Comparison of ENCODE assay signal across 8 mouse cellular contexts in the genomic region with DNA sequence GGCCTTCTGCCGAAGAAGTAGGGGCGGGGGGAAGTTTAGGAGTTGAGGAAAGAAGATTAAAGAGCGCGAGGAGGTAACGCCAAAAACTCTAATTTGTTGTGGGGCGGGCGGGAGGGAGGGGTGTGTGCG. TPM values are rescaled to one million over a fixed set of nuclear protein-coding genes. Genes with fewer than 3 reads are reported as not detected.
A peak's percentile ranks its signal among the peaks of the same experiment; 100 is the strongest.
DNase-seq lines count a peak whose midpoint lies in the region; ATAC-seq and TF ChIP-seq lines count a peak whose summit lies in the region.

TSS of gene Zbtb20 (plus strand) at position 30 of the 129 bp plus-strand sequence.

- no peak for TF ChIP-seq CTCF in Patski (IDR thresholded peaks at IDR 0.05)
- no peak for TF ChIP-seq CTCF in hindbrain, postnatal 0 days (IDR thresholded peaks at IDR 0.05; ENCODE audit: low read depth)

- no peaks in the 10 kb centered on the region for H3K9me3 ChIP-seq in hindbrain, postnatal 0 days (ENCODE audit: low read length)
- H3K9me3 ChIP-seq in midbrain, embryonic 11.5 days (ENCODE audit: control insufficient read depth, low read length), result no peaks in the 10 kb centered on the region

- in situ Hi-C loops in Patski (cut with MboI; ENCODE audit: low pct_unique_long_range_greater_than_20kb), result no loop called here

- CTCF ChIA-PET in Patski (lab: Charles Lee), result interaction anchor here (2.1 kb wide), 1 partner anchor 10 kb away, joined by 7 read pairs; no protein-coding TSS in a partner anchor

- H3K9ac ChIP-seq in hindbrain, postnatal 0 days (replicated peaks; ENCODE audit: low read length), result peak within 1 kb of the TSS; percentile 64
- peak within 1 kb of the TSS; percentile 73 for H3K9ac ChIP-seq in midbrain, embryonic 11.5 days (ENCODE audit: low read length)

- peak within 1 kb of the TSS; percentile 61 for H3K4me3 ChIP-seq in hindbrain, postnatal 0 days (ENCODE audit: low read length)
- peak within 1 kb of the TSS; percentile 60 for H3K4me3 ChIP-seq in midbrain, embryonic 11.5 days (ENCODE audit: low read depth, low read length)

- DNase-seq in heart, adult 18-20 months, result no peak
- DNase-seq in heart, adult 11 months, result no peak
- no peak for DNase-seq in Patski (ENCODE audit: low read depth, low spot score)
- DNase-seq in gastrocnemius, adult 18-20 months (ENCODE audit: low spot score), result no peak
- no peak for DNase-seq in hindbrain, postnatal 0 days (ENCODE audit: low spot score)
- DNase-seq in midbrain, embryonic 11.5 days (ENCODE audit: low spot score, missing footprints), result no peak
- DNase-seq in right cerebral cortex, postnatal 25 days, result no peak
- DNase-seq in cerebellum, adult 18-20 months, result no peak

- peak within 1 kb of the TSS; percentile 82 for H3K4me2 ChIP-seq in hindbrain, postnatal 0 days (ENCODE audit: low read depth, low read length)
- peak within 1 kb of the TSS; percentile 58 for H3K4me2 ChIP-seq in midbrain, embryonic 11.5 days

- POLR2A ChIA-PET in Patski (lab: Charles Lee), result interaction anchor here (0.7 kb wide), 1 partner anchor 17 kb away, joined by 4 read pairs; no protein-coding TSS in a partner anchor

- whole genome bisulfite sequencing in hindbrain, postnatal 0 days, result 0% methylated on average over 8 of the region's 8 CpGs
- 0% methylated on average over 6 of the region's 8 CpGs for WGBS in midbrain, embryonic 11.5 days

- H3K27me3 ChIP-seq in Patski, result no peaks in the 10 kb centered on the region
- H3K27me3 ChIP-seq in hindbrain, postnatal 0 days (ENCODE audit: insufficient read depth, low read length), result no peaks in the 10 kb centered on the region
- no peaks in the 10 kb centered on the region for H3K27me3 ChIP-seq in midbrain, embryonic 11.5 days (ENCODE audit: control insufficient read depth, insufficient read depth, low read length)

- H3K36me3 ChIP-seq in hindbrain, postnatal 0 days (ENCODE audit: insufficient read depth, low read length), result no peaks in the 10 kb centered on the region
- H3K36me3 ChIP-seq in midbrain, embryonic 11.5 days (ENCODE audit: control insufficient read depth, insufficient read depth, low read length), result no peaks in the 10 kb centered on the region

- H3K27ac ChIP-seq in hindbrain, postnatal 0 days, result peak within 1 kb of the TSS; percentile 93
- peak within 1 kb of the TSS; percentile 96 for H3K27ac ChIP-seq in midbrain, embryonic 11.5 days (ENCODE audit: low read depth, low read length)

- no peaks in the 10 kb centered on the region for H3K4me1 ChIP-seq in hindbrain, postnatal 0 days (ENCODE audit: insufficient read depth, low read length)
- no peaks in the 10 kb centered on the region; the same call in 1 of the 2 replicates for H3K4me1 ChIP-seq in midbrain, embryonic 11.5 days (ENCODE audit: control insufficient read depth, insufficient read depth, low read length)

- no peak for ATAC-seq in Patski
- no peak for ATAC-seq in hindbrain, postnatal 0 days
- no peak for ATAC-seq in midbrain, embryonic 11.5 days (ENCODE audit: low FRiP score)

RNA-seq across cellular contexts. Expression of gene Zbtb20, which starts in this region (rescaled TPM):
- 100 to 1,000 TPM; 149 to 178 TPM for total RNA-seq in heart, adult 18-20 months (2021)
- polyA plus RNA-seq in Patski (2021), result 12.2 TPM
- 10 to 100 TPM; 75.4 to 79.3 TPM for total RNA-seq in gastrocnemius, adult 18-20 months (2021)
- total RNA-seq in hindbrain, postnatal 0 days (2014; rRNA removed), result 36.8 and 38.0 TPM in 2 replicates
- 35.2 and 37.9 TPM in 2 replicates for polyA plus RNA-seq in hindbrain, postnatal 0 days (2015; fragmentation: Nextera tagmentation; extraction: Ambion mirVana)
- polyA plus RNA-seq in midbrain, embryonic 11.5 days (2014; fragmentation: Nextera tagmentation; extraction: Ambion mirVana), result 44.2 and 45.6 TPM in 2 replicates
